Comparison of ENCODE assay signal across 12 mouse cellular contexts in the genomic region with DNA sequence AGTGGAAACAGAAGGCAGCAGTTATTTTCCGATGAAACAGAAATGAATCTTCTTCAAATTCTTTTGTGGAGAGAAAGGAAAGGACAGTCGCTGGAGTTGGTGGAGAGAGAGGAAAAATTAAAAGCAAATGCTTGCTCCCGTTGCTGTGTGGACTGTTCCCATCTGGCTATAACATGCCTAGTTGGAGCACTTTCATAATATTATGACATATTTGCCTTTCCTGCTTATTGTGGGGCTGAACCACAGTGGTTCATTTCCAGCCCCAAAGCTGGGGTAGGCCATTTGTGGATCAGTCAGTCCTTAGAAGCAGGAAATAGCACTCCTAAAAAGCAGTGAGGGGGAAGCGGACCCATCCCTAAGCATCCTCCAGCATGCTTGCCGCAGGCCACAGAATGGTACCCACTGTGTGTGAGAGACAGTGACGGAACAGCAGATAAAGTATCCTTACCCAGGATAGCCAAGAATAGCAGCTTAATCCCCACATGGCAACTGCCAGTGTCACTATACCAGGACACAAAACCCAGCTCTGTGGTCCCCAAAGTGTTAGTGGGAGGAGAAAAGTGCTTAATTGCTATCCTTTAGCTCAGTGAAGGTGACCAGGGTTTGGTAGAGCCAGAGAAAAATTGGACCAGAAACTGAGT.
DNase-seq lines count a peak whose midpoint lies in the region; ATAC-seq and TF ChIP-seq lines count a peak whose summit lies in the region.
"Had no signal": no experiment of that assay in that cellular context is flagged by ENCODE, and none has a peak within 500 bp of the region (broad histone marks: within the 10 kb centered on the region; RNA-seq: fewer than 3 reads in every experiment).

No protein-coding gene starts in this region.

- peaks cover 34% of the 10 kb centered on the region for H3K4me1 ChIP-seq in heart, embryonic 13.5 days
- peaks cover 17% of the 10 kb centered on the region for H3K4me1 ChIP-seq in embryonic facial prominence, embryonic 15.5 days
- peaks cover 24% of the 10 kb centered on the region for H3K4me1 ChIP-seq in hindbrain, embryonic 10.5 days (replicated peaks)
- H3K4me1 ChIP-seq in midbrain, embryonic 14.5 days (ENCODE audit: control insufficient read depth, insufficient read depth, low read length) = peaks cover 35% of the 10 kb centered on the region
- no peaks in the 10 kb centered on the region for H3K4me1 ChIP-seq in lung, postnatal 0 days (ENCODE audit: insufficient read depth, low read depth, low read length)

- TF ChIP-seq CTCF in lung, postnatal 0 days (IDR thresholded peaks at IDR 0.05) = no peak

- WGBS in heart, embryonic 13.5 days = 48% methylated on average over 6 of the region's 6 CpGs
- 35% methylated on average over 6 of the region's 6 CpGs for WGBS in embryonic facial prominence, embryonic 15.5 days
- WGBS in hindbrain, embryonic 10.5 days = 72% methylated on average over 6 of the region's 6 CpGs
- 38% methylated on average over 6 of the region's 6 CpGs for WGBS in midbrain, embryonic 14.5 days
- WGBS in lung, postnatal 0 days = 67% methylated on average over 6 of the region's 6 CpGs

- DNase-seq in heart, adult 18-20 months = no peak
- peak; percentile 4 for DNase-seq in hindbrain, embryonic 10.5 days (ENCODE audit: low spot score)
- DNase-seq in midbrain, embryonic 14.5 days = no peak
- DNase-seq in lung, postnatal 0 days (ENCODE audit: low spot score) = no peak
- no peak for DNase-seq in gastrocnemius, adult 8-10 months (ENCODE audit: low spot score in 2 of 2)
- DNase-seq: cerebellum, adult 9-10 months; gastrocnemius, postnatal 14 days; liver; lung, postnatal 14 days had no signal

- TF ChIP-seq EP300 in lung, postnatal 0 days (IDR thresholded peaks at IDR 0.05) = no peak

- no peak overlapping the region for H3K4me2 ChIP-seq in heart, embryonic 13.5 days
- no peak overlapping the region for H3K4me2 ChIP-seq in embryonic facial prominence, embryonic 15.5 days (replicated peaks)
- H3K4me2 ChIP-seq in midbrain, embryonic 14.5 days (ENCODE audit: low read length) = peak overlapping the region; percentile 49
- no peak overlapping the region for H3K4me2 ChIP-seq in lung, postnatal 0 days (replicated peaks; ENCODE audit: low read depth, low read length)

- no peaks in the 10 kb centered on the region for H3K9me3 ChIP-seq in heart, embryonic 13.5 days
- H3K9me3 ChIP-seq in embryonic facial prominence, embryonic 15.5 days (replicated peaks) = no peaks in the 10 kb centered on the region
- H3K9me3 ChIP-seq in hindbrain, embryonic 10.5 days = no peaks in the 10 kb centered on the region
- H3K9me3 ChIP-seq in midbrain, embryonic 14.5 days (ENCODE audit: control insufficient read depth, low read length) = no peaks in the 10 kb centered on the region
- H3K9me3 ChIP-seq in lung, postnatal 0 days (ENCODE audit: low read length) = no peaks in the 10 kb centered on the region

- peak overlapping the region; percentile 25; the same call in 1 of the 2 replicates for H3K27ac ChIP-seq in heart, embryonic 13.5 days (replicated peaks)
- H3K27ac ChIP-seq in embryonic facial prominence, embryonic 15.5 days (replicated peaks) = peak overlapping the region; percentile 34; the same call in 1 of the 2 replicates
- H3K27ac ChIP-seq in hindbrain, embryonic 10.5 days = peak overlapping the region; percentile 77
- H3K27ac ChIP-seq in midbrain, embryonic 14.5 days (replicated peaks; ENCODE audit: low read depth, low read length) = peak overlapping the region; percentile 91
- no peak overlapping the region for H3K27ac ChIP-seq in lung, postnatal 0 days (ENCODE audit: low read length)

- H3K27me3 ChIP-seq in heart, embryonic 13.5 days (replicated peaks) = no peaks in the 10 kb centered on the region
- H3K27me3 ChIP-seq in embryonic facial prominence, embryonic 15.5 days = no peaks in the 10 kb centered on the region
- peaks cover 4% of the 10 kb centered on the region; the same call in 1 of the 2 replicates for H3K27me3 ChIP-seq in hindbrain, embryonic 10.5 days (ENCODE audit: insufficient read depth, poor library complexity, severe bottlenecking)
- H3K27me3 ChIP-seq in midbrain, embryonic 14.5 days (ENCODE audit: control insufficient read depth, insufficient read depth, low read length) = no peaks in the 10 kb centered on the region
- H3K27me3 ChIP-seq in lung, postnatal 0 days (replicated peaks; ENCODE audit: insufficient read depth, low read length) = no peaks in the 10 kb centered on the region

- no peak overlapping the region for H3K4me3 ChIP-seq in heart, embryonic 13.5 days
- no peak overlapping the region for H3K4me3 ChIP-seq in embryonic facial prominence, embryonic 15.5 days (replicated peaks)
- no peak overlapping the region for H3K4me3 ChIP-seq in hindbrain, embryonic 10.5 days
- H3K4me3 ChIP-seq in midbrain, embryonic 14.5 days (replicated peaks; ENCODE audit: low read depth, low read length) = no peak overlapping the region
- no peak overlapping the region for H3K4me3 ChIP-seq in lung, postnatal 0 days (ENCODE audit: low read depth, low read length)

- no peak for ATAC-seq in heart, embryonic 13.5 days (ENCODE audit: extremely low read depth, insufficient number of reproducible peaks, low FRiP score, low TSS enrichment)
- no peak; the same call in 1 of the 2 replicates for ATAC-seq in embryonic facial prominence, embryonic 15.5 days (ENCODE audit: insufficient number of reproducible peaks, low FRiP score, low TSS enrichment, low read depth)
- ATAC-seq in midbrain, embryonic 14.5 days (ENCODE audit: low FRiP score, low TSS enrichment) = peak; percentile 59
- no peak for ATAC-seq in CD4-positive, CD25-positive, alpha-beta regulatory T cell, adult 4 months
- no peak for ATAC-seq in lung, postnatal 0 days

- no peaks in the 10 kb centered on the region for H3K36me3 ChIP-seq in heart, embryonic 13.5 days
- no peaks in the 10 kb centered on the region for H3K36me3 ChIP-seq in embryonic facial prominence, embryonic 15.5 days
- no peaks in the 10 kb centered on the region for H3K36me3 ChIP-seq in hindbrain, embryonic 10.5 days
- no peaks in the 10 kb centered on the region for H3K36me3 ChIP-seq in midbrain, embryonic 14.5 days (ENCODE audit: control insufficient read depth, insufficient read depth, low read length)
- no peaks in the 10 kb centered on the region for H3K36me3 ChIP-seq in lung, postnatal 0 days (ENCODE audit: insufficient read depth, low read length)

- H3K9ac ChIP-seq in heart, embryonic 13.5 days = no peak overlapping the region
- H3K9ac ChIP-seq in embryonic facial prominence, embryonic 15.5 days = no peak overlapping the region
- H3K9ac ChIP-seq in midbrain, embryonic 14.5 days (replicated peaks; ENCODE audit: low read length) = no peak overlapping the region; the same call in 1 of the 2 replicates
- H3K9ac ChIP-seq in lung, postnatal 0 days (replicated peaks; ENCODE audit: low read depth) = no peak overlapping the region
